Mouse (Mus musculus): ENCODE results near the gene Zfp536.
"Not testable (repeated sequence)": the region's sequence is repeated elsewhere in the genome, so short reads cannot be mapped to it uniquely, and the experiment has no call there.

Zfp536 gene

GRCm38 (mm10) chr7:37753024-37753423 is 20.4 kb downstream of the Zfp536 start:
- no peak for DNase-seq

GRCm38 (mm10) chr7:37746133-37746761 is 27.2 kb downstream of the Zfp536 start:
- DNase-seq = no peak

- DNase-seq = no peak
These were observed 30.1 kb downstream of the Zfp536 start for GRCm38 (mm10) chr7:37743350-37743749.

- DNase-seq = no peak
These were observed 36.2 kb downstream of the Zfp536 start for GRCm38 (mm10) chr7:37737191-37737590.

- no peak for DNase-seq
These were observed 37.1 kb downstream of the Zfp536 start for GRCm38 (mm10) chr7:37736413-37736720.

- DNase-seq = no peak
These were observed 37.6 kb downstream of the Zfp536 start for GRCm38 (mm10) chr7:37735707-37736412.

- no peak for DNase-seq
These were observed 38.3 kb downstream of the Zfp536 start for GRCm38 (mm10) chr7:37735101-37735500.

- no peak for DNase-seq
These were observed 38.9 kb downstream of the Zfp536 start for GRCm38 (mm10) chr7:37734576-37734975.

- DNase-seq = no peak
These were observed 39.4 kb downstream of the Zfp536 start for GRCm38 (mm10) chr7:37733996-37734395.

GRCm38 (mm10) chr7:37732741-37733140 is 40.7 kb downstream of the Zfp536 start:
- no peak for DNase-seq

GRCm38 (mm10) chr7:37727746-37728145 is 45.7 kb downstream of the Zfp536 start:
- DNase-seq = no peak

GRCm38 (mm10) chr7:37724002-37724790 is 49.2 kb downstream of the Zfp536 start:
- DNase-seq = no peak

- no peak for DNase-seq
These were observed 50.2 kb downstream of the Zfp536 start for GRCm38 (mm10) chr7:37723191-37723592.

- DNase-seq = no peak
These were observed 51.8 kb downstream of the Zfp536 start for GRCm38 (mm10) chr7:37721676-37722075.

- DNase-seq = no peak
These were observed 54.6 kb downstream of the Zfp536 start for GRCm38 (mm10) chr7:37718671-37719402.

GRCm38 (mm10) chr7:37717071-37717470 is 56.4 kb downstream of the Zfp536 start:
- DNase-seq = no peak

GRCm38 (mm10) chr7:37716626-37717025 is 56.8 kb downstream of the Zfp536 start:
- no peak for DNase-seq

- peak; percentile 40 for DNase-seq
These were observed 69.0 kb downstream of the Zfp536 start for GRCm38 (mm10) chr7:37704464-37704863.

- not testable (repeated sequence) for DNase-seq
These were observed 76.1 kb downstream of the Zfp536 start for GRCm38 (mm10) chr7:37697378-37697777.

GRCm38 (mm10) chr7:37695066-37695465 is 78.4 kb downstream of the Zfp536 start:
- no peak for DNase-seq

GRCm38 (mm10) chr7:37690606-37691005 is 82.8 kb downstream of the Zfp536 start:
- DNase-seq = no peak

- DNase-seq = no peak
These were observed 83.7 kb downstream of the Zfp536 start for GRCm38 (mm10) chr7:37689561-37690305.

All from right cerebral cortex, adult 18-20 months (tissue).